Mouse (Mus musculus) forelimb bud, embryonic 11.5 days (tissue): ENCODE data around the gene Greb1.

Experiments used
- DNase-seq: peaks from one replicate; pipeline ENCODE4 v3.0.0-alpha.2; 2012; ENCODE audit warnings: low read depth, low spot score

The Greb1 gene

GRCm38 (mm10) chr12:16805511-16805910, 4.8 kb upstream of the Greb1 start:
- DNase-seq = peak; percentile 77

GRCm38 (mm10) chr12:16803956-16804430, 3.3 kb upstream of the Greb1 start:
- no peak for DNase-seq

- DNase-seq = no peak
Observed at GRCm38 (mm10) chr12:16803237-16803955, 2.7 kb upstream of the Greb1 start.

- DNase-seq = no peak
Observed at GRCm38 (mm10) chr12:16800959-16801315, 251 bp upstream of the Greb1 start.

DNA sequence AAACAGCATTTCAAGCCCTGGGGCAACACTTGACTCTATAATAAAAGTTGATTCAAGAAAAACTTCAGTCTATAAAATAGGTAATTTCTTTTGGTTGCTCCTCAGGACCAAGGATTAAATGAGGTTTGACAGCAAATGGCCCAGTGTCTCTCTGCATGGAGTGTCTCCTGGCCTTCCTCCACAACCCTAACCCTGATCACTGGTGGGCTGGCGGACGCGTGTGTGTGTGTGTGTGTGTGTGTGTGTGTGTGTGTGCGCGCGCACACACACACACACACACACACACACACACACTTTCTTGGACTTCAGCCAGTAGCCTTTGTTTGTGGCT, 793 bp downstream of the Greb1 start:
- no peak for DNase-seq

DNA sequence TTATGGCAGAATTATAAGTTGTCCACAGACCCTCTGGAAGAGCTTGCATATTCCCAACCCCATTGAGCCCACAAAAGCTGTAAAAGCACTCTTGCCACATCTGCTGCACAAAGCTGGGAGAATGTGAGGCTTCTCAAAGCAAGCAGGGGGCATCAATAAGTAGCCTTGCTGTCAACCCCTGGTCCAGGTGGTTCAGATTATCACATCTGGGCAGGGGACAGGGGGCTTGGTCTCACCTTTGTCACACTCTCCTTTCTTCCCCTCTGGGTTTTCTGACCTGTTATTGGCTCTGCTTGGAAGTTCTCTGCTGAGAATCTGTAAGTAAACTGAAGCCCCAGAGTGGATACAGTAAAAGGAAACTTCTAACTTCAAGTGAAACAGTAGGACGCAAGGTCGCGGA, 1.8 kb downstream of the Greb1 start:
- DNase-seq = no peak

GRCm38 (mm10) chr12:16795781-16796180, 4.9 kb downstream of the Greb1 start:
- no peak for DNase-seq

GRCm38 (mm10) chr12:16793371-16793770, 7.3 kb downstream of the Greb1 start:
- DNase-seq = no peak

GRCm38 (mm10) chr12:16790456-16790855, 10.2 kb downstream of the Greb1 start:
- no peak for DNase-seq

GRCm38 (mm10) chr12:16789756-16790155, 10.9 kb downstream of the Greb1 start:
- no peak for DNase-seq

DNA sequence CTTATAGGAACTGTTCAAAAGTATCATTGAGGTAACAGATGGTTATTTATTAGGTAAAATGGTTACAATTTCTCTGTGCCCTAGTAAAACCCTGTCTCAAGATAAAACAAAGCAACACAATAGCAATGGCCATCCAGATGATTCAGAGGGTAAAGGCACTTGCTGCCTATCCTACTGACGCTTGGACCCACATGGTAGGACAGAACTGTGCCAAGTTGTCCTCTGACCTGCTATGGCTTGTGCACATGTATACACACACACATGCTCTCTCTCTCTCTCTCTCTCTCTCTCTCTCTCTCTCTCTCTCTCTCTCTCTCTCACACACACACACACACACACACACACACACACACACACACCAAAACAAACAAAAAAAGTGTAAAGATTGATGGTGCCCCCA, 11.5 kb downstream of the Greb1 start:
- no peak for DNase-seq

- DNase-seq = no peak
Observed at GRCm38 (mm10) chr12:16788600-16788999, 12.1 kb downstream of the Greb1 start.

GRCm38 (mm10) chr12:16781034-16781746, 19.5 kb downstream of the Greb1 start:
- DNase-seq = no peak

DNA sequence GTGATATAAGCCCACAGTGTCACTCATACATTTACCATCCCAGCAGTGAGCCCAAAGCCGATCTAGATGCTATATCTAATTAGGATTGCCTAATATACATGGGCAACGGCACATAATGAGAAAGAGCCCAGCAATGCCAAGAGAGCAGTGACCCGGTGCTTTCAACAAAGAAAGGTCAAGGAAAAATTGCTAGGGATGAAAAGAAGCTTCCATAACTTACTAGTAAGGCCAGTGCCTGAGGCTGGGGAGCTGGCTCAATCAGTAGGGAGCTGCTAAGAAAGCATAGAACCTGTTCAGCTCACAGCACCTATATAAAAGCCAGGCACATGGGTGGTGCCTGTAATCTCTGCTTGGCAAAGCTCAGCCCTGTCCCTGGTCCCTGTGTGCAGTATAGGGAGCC, 20.4 kb downstream of the Greb1 start:
- no peak for DNase-seq

DNA sequence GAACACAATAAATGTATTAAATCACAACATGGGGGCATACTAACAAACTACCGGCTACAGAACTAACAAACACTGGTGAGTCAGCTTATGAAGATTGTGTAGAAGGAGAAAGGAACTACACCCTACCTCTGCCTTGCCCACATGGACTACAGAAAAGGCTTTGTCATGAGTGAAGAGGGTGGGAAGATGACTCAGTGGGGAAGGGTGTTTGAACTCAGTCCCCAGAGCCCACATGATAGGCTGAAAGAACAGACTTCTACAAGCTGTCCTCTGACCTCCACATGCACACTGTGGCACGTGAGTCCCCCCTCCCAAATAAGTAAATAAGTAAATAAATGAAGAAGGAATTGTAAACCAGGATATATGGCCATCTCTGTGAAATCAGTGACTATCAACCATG, 21.5 kb downstream of the Greb1 start:
- DNase-seq = no peak

DNA sequence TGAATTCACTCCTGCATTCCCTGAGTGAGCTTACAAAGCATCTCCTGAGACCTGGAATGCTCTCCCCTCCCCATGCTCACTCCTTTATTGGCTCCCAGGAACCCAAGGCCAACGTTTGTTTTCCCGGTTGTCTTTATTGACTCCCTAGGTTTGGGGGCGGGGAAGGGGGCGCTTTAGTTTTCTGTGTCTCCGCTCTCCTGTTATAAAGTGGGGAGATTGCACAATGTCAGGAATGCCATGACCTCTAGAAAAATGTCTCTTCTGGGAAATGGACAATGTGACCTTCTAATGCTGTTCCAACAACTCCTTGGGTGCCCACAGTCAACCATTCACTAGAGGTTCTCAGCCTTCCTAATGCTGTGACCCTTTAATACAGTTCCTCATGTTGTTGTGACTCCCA, 22.2 kb downstream of the Greb1 start:
- DNase-seq = no peak

- DNase-seq = no peak
Observed at GRCm38 (mm10) chr12:16775351-16775750, 25.3 kb downstream of the Greb1 start.

DNA sequence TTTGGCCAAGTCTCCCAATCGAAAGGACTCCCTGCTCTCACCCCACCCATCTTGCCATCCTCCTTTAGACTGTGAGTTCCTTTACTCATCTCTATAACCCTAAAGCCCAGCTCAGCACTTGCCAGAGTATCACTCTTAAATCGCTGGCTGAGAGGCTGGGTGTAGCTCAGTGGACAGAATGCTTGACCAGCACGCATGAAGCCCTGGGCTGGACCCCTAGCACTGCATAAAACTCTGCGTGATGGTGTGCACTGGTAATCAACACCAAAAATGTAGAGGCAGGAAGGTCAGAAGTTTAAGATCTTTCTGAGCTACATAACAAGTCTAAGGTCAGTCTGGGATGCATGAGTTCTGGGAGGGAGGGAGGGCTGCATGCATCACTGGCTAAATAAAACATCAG, 26.1 kb downstream of the Greb1 start:
- no peak for DNase-seq

- no peak for DNase-seq
Observed at GRCm38 (mm10) chr12:16769601-16770165, 31.0 kb downstream of the Greb1 start.

GRCm38 (mm10) chr12:16768711-16769110, 32.0 kb downstream of the Greb1 start:
- DNase-seq = no peak

DNA sequence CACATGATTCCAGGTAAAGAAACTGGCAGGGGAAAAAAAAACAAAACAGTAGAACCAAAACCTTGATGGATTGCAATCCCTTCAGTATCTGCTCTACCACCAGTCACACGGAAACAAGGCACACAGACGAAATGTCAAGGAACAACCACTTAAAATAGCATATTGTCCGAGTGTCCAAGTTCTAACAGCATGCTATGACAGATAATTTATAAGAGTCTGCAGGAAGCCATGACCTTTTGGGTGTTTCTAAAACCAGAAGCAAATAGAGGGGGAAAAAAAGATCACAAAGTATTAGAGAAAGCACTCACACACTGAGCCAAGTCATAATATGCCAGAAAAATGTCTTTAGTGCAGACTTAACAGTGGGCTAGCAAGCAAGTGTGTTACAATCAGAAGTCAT, 32.4 kb downstream of the Greb1 start:
- no peak for DNase-seq

DNA sequence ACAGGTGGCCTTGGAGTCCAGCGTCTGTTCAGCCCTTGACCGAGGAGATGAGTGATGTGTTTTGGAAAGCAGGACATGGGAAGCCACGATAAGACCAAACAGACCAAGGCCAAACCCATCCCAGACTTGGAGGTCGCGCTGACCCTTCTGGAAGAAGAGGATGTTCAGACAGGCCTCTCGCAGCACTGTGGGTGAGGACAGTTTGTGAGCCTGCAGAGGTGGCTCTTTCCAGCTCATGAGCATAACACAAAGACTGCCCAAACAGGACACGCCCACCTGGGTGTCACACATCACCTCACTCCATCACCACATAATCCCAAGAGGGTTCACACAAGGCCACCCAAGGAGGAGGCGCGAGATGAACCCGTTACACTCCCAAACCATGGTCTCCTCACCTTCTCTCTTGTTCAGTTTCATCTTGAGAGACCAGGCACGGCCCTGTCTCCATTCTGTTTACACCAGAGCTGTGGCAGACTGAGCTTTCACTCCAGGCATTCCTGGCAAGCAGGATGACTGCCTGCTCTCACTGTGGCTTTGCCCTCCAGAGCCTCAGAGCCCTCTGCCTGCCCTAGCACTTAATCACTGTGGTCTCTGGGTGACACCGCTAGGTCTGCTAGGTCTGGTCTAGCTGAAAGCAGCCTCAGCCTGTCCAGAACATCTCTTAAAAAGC, 35.8 kb downstream of the Greb1 start:
- DNase-seq = no peak
